Mouse (Mus musculus): ENCODE measurements around the gene Slc22a20. TPM values are rescaled to one million over a fixed set of nuclear protein-coding genes. Genes with fewer than 3 reads are reported as not detected.

The Slc22a20 gene
- polyA plus RNA-seq, 1 experiment: not detected

DNA sequence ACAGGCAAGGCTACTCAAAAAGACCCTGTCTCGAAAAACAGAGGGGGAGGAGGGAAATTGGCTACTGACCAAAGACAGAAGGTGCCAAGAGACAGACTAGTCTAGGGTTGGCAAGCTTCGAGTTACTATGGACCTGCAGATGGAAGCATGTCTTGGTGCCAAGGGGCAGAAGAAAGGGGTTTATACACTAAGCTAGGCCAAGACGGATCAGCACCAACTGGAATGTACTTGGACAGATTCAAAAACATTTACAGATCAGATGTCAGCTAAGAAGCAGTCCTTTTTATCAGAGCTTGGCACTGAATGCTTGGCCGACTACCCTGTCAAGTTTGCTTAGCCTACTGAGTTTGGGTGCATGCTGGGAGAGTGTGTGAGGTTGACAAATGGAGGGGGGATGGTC is 10.3 kb downstream of the Slc22a20 start:
- H3K4me1 ChIP-seq (ENCODE audit: control insufficient read depth, insufficient read depth, low read length): no peaks in the 10 kb centered on the region
- H3K27me3 ChIP-seq (replicated peaks; ENCODE audit: control insufficient read depth, insufficient read depth, low read length): no peaks in the 10 kb centered on the region
- no peaks in the 10 kb centered on the region for H3K36me3 ChIP-seq (ENCODE audit: control insufficient read depth, insufficient read depth, low read length)
- no peak overlapping the region for H3K27ac ChIP-seq (ENCODE audit: insufficient read depth, low read depth, low read length)
- DNase-seq: no peak
- WGBS: 70% methylated on average over 4 of the region's 4 CpGs
- TF ChIP-seq POLR2A (IDR thresholded peaks at IDR 0.05; ENCODE audit: low read depth, low read length) (no peak), CTCF (conservative IDR thresholded peaks at IDR 0.05; ENCODE audit: insufficient read depth, insufficient read length, low read depth, low read length) (no peak)
- H3K4me3 ChIP-seq (ENCODE audit: insufficient read depth, low read depth, low read length): no peak overlapping the region

DNA sequence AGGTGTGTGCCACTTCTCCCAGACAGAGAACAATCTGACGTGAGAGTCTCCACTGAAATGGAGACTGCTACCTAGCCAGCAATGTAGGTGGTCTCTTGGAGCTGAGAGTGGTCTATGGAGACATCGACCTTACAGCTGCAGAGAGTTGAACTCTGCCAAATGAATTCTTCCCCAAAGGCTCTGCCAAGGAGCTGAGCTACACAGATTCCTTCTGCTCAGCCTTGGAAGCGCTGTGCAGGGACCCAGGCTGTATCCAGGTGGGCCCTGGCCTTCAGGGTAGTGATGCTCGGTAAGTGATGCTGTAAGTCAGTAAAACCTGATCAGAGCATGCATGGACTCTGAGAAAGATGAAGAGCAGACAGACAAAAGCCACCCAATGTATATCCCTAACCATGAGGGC is 10.8 kb downstream of the Slc22a20 start:
- H3K27me3 ChIP-seq (replicated peaks; ENCODE audit: control insufficient read depth, insufficient read depth, low read length): no peaks in the 10 kb centered on the region
- no peak overlapping the region for H3K4me3 ChIP-seq (ENCODE audit: insufficient read depth, low read depth, low read length)
- H3K36me3 ChIP-seq (ENCODE audit: control insufficient read depth, insufficient read depth, low read length): no peaks in the 10 kb centered on the region
- WGBS: 82% methylated on average over 4 of the region's 4 CpGs
- no peak for DNase-seq
- no peak overlapping the region for H3K27ac ChIP-seq (ENCODE audit: insufficient read depth, low read depth, low read length)
- no peaks in the 10 kb centered on the region for H3K4me1 ChIP-seq (ENCODE audit: control insufficient read depth, insufficient read depth, low read length)
- TF ChIP-seq CTCF (conservative IDR thresholded peaks at IDR 0.05; ENCODE audit: insufficient read depth, insufficient read length, low read depth, low read length) (no peak), POLR2A (IDR thresholded peaks at IDR 0.05; ENCODE audit: low read depth, low read length) (no peak)

DNA sequence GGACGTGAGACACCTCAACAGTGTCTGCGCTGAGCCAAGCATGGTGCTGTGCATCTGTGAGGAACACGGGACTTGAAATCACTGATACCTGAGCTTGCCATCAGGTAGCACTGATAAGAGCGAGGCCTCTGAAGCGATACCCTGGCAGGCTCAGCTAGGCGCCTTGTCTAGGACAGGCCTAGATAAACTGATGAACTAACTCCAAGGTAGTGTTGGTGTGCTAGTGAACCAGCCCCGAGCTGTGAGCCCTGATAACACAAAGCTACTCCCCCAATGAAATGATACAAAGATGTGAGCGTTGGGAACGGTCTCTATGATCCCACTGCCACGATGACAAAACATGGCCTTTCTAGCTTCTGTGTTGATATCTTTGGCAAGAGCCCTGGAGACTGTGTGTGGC is 18.3 kb downstream of the Slc22a20 start:
- Histone ChIP-seq H3K27me3 (replicated peaks; ENCODE audit: control insufficient read depth, insufficient read depth, low read length) (no peaks in the 10 kb centered on the region), H3K4me3 (ENCODE audit: insufficient read depth, low read depth, low read length) (no peak overlapping the region), H3K27ac (ENCODE audit: insufficient read depth, low read depth, low read length) (no peak overlapping the region), H3K4me1 (ENCODE audit: control insufficient read depth, insufficient read depth, low read length) (peaks cover 5% of the 10 kb centered on the region; the same call in 1 of the 2 replicates), H3K36me3 (ENCODE audit: control insufficient read depth, insufficient read depth, low read length) (no peaks in the 10 kb centered on the region)
- 92% methylated on average over 10 of the region's 10 CpGs for WGBS
- DNase-seq: no peak
- TF ChIP-seq CTCF (conservative IDR thresholded peaks at IDR 0.05; ENCODE audit: insufficient read depth, insufficient read length, low read depth, low read length): no peak
- TF ChIP-seq POLR2A (IDR thresholded peaks at IDR 0.05; ENCODE audit: low read depth, low read length): no peak

DNA sequence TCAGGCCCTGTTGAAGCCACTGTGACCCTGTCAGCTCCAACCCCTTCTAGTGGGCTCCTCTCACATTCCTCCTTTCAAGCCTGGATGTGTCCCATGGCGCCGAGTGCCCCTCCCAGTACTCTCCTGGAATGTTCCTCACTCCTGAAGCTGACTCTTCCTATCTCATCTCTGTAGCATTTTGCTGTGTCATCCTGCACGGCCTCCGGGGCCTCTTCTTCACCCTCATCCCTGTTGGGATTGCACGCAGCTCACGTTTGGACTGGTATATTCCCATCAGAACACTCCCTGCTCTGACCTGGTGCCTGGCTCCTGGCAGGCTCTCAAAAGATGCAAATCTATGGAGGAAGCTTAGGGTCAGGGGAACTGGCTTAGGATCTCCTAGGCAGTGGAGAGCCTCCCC is 19.2 kb downstream of the Slc22a20 start:
- 84% methylated on average over 6 of the region's 6 CpGs for WGBS
- Histone ChIP-seq H3K4me1 (ENCODE audit: control insufficient read depth, insufficient read depth, low read length) (peaks cover 5% of the 10 kb centered on the region; the same call in 1 of the 2 replicates), H3K27ac (ENCODE audit: insufficient read depth, low read depth, low read length) (no peak overlapping the region), H3K4me3 (ENCODE audit: insufficient read depth, low read depth, low read length) (no peak overlapping the region), H3K36me3 (ENCODE audit: control insufficient read depth, insufficient read depth, low read length) (no peaks in the 10 kb centered on the region), H3K27me3 (replicated peaks; ENCODE audit: control insufficient read depth, insufficient read depth, low read length) (no peaks in the 10 kb centered on the region)
- no peak for TF ChIP-seq CTCF (conservative IDR thresholded peaks at IDR 0.05; ENCODE audit: insufficient read depth, insufficient read length, low read depth, low read length)
- no peak for TF ChIP-seq POLR2A (IDR thresholded peaks at IDR 0.05; ENCODE audit: low read depth, low read length)
- no peak for DNase-seq

DNA sequence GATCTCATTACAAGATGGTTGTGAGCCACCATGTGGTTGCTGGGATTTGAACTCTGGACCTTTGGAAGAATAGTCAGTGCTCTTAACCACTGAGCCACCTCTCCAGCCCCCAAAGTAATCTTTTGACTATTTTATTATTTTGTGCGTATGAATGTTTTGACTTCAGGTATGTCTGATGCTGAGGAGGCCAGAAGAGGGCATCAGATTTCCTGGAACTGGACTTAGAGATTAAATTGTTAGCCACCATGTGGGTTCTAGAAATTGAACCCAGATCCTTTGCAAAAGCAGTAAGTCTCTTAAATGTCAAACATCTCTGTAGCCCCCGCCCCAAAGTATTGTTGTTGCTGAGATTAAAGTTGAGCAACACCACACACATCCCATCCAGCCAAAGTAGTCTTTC is 20.0 kb downstream of the Slc22a20 start:
- DNase-seq: no peak
- H3K27ac ChIP-seq (ENCODE audit: insufficient read depth, low read depth, low read length): no peak overlapping the region
- H3K4me1 ChIP-seq (ENCODE audit: control insufficient read depth, insufficient read depth, low read length): peaks cover 5% of the 10 kb centered on the region; the same call in 1 of the 2 replicates
- no peak overlapping the region for H3K4me3 ChIP-seq (ENCODE audit: insufficient read depth, low read depth, low read length)
- WGBS: 92% methylated on average over 2 of the region's 2 CpGs
- no peaks in the 10 kb centered on the region for H3K27me3 ChIP-seq (replicated peaks; ENCODE audit: control insufficient read depth, insufficient read depth, low read length)
- TF ChIP-seq POLR2A (IDR thresholded peaks at IDR 0.05; ENCODE audit: low read depth, low read length): no peak
- TF ChIP-seq CTCF (conservative IDR thresholded peaks at IDR 0.05; ENCODE audit: insufficient read depth, insufficient read length, low read depth, low read length): no peak
- H3K36me3 ChIP-seq (ENCODE audit: control insufficient read depth, insufficient read depth, low read length): no peaks in the 10 kb centered on the region

DNA sequence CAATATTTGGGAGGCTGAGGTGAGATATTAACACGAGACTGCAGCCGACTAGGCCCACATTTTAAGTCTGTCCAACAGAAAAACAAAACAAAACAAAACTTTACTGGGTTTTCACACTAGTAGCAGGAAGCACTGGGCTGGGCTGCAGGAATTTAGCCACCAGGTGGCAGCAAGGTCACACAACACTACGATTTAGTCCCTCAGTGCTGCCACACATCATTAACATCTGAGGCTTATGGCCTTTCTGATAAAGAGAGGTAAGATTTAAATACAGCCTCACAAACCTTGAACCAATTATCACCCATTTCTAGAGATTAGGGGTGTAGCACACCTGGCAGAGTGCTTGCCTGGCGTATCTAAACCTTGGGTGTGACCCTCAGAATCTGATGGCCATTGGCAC is 20.7 kb downstream of the Slc22a20 start:
- peak; percentile 94 for TF ChIP-seq CTCF (conservative IDR thresholded peaks at IDR 0.05; ENCODE audit: insufficient read depth, insufficient read length, low read depth, low read length)
- TF ChIP-seq POLR2A (IDR thresholded peaks at IDR 0.05; ENCODE audit: low read depth, low read length): no peak
- DNase-seq: peak; percentile 81
- Histone ChIP-seq H3K4me1 (ENCODE audit: control insufficient read depth, insufficient read depth, low read length) (peaks cover 5% of the 10 kb centered on the region; the same call in 1 of the 2 replicates), H3K36me3 (ENCODE audit: control insufficient read depth, insufficient read depth, low read length) (no peaks in the 10 kb centered on the region), H3K27me3 (replicated peaks; ENCODE audit: control insufficient read depth, insufficient read depth, low read length) (no peaks in the 10 kb centered on the region), H3K27ac (ENCODE audit: insufficient read depth, low read depth, low read length) (no peak overlapping the region), H3K4me3 (ENCODE audit: insufficient read depth, low read depth, low read length) (no peak overlapping the region)
- WGBS: 17% methylated on average over 4 of the region's 4 CpGs

DNA sequence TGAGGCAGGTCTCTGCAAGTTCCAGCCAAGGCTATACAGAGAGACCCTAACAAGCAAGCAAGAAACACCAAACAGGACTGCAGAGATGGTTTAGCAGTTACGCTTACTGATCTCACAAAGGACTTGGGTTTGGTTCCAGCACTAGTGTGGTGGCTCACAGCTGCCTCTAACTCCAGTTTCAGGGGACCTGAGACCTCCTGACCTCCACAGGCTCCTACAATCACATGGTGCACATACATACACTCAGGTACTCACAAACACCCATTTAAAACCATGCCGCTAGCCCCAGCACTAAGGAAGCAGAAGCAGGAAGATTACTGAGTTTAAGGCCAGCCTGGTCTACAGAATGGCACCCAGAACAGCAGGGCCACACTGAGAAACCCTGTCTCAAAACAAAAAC is 21.1 kb downstream of the Slc22a20 start:
- Histone ChIP-seq H3K4me1 (ENCODE audit: control insufficient read depth, insufficient read depth, low read length) (peaks cover 5% of the 10 kb centered on the region; the same call in 1 of the 2 replicates), H3K27me3 (replicated peaks; ENCODE audit: control insufficient read depth, insufficient read depth, low read length) (no peaks in the 10 kb centered on the region), H3K4me3 (ENCODE audit: insufficient read depth, low read depth, low read length) (no peak overlapping the region), H3K36me3 (ENCODE audit: control insufficient read depth, insufficient read depth, low read length) (no peaks in the 10 kb centered on the region), H3K27ac (ENCODE audit: insufficient read depth, low read depth, low read length) (no peak overlapping the region)
- no peak for TF ChIP-seq POLR2A (IDR thresholded peaks at IDR 0.05; ENCODE audit: low read depth, low read length)
- no peak for TF ChIP-seq CTCF (conservative IDR thresholded peaks at IDR 0.05; ENCODE audit: insufficient read depth, insufficient read length, low read depth, low read length)
- no peak for DNase-seq
- 83% methylated on average over 2 of the region's 2 CpGs for WGBS

All from kidney, adult 2 months (tissue).